Mouse (Mus musculus) liver, postnatal 0 days (tissue): ENCODE results near the gene Dab1. TPM values are rescaled to one million over a fixed set of nuclear protein-coding genes. Genes with fewer than 3 reads are reported as not detected.

ENCODE experiments used
- ATAC-seq: fragments of 200-750 bp; cut with Nextera tagmentation; 2 replicates; pipeline ENCODE4 v1.8.0; 2017; ENCODE audit warnings: mild to moderate bottlenecking, moderate library complexity
- DNase-seq: peaks from one replicate; pipeline ENCODE4 v3.0.0-alpha.2; 2016
- H3K27ac ChIP-seq: fragments of 300-500 bp; sonication (generic); 2 replicates; pipeline ENCODE4 v1.5.1; 2014; ENCODE audit warnings: antibody characterized with exemption, moderate library complexity, mild to moderate bottlenecking, low read depth
- H3K27me3 ChIP-seq: fragments of 300-500 bp; sonication (generic); 2 replicates; pipeline ENCODE4 v1.6.1; 2014; ENCODE audit warnings: low read length, control low read depth, mixed read lengths; ENCODE audit not compliant: insufficient read depth
- H3K36me3 ChIP-seq: fragments of 300-500 bp; sonication (generic); replicated peaks from 2 replicates; pipeline ENCODE4 v1.6.1; 2014; ENCODE audit warnings: mild to moderate bottlenecking, control low read depth, low read length, moderate library complexity, mixed read lengths; ENCODE audit not compliant: insufficient read depth
- H3K4me1 ChIP-seq: fragments of 300-500 bp; sonication (generic); 2 replicates; pipeline ENCODE4 v1.6.1; 2014; ENCODE audit warnings: antibody characterized with exemption, mild to moderate bottlenecking, control low read depth; ENCODE audit not compliant: insufficient read depth
- H3K4me2 ChIP-seq: fragments of 300-500 bp; sonication (generic); 2 replicates; pipeline ENCODE4 v1.6.1; 2014; ENCODE audit warnings: low read depth, mild to moderate bottlenecking, low read length, moderate library complexity, mixed read lengths
- H3K4me3 ChIP-seq: fragments of 300-500 bp; sonication (generic); 2 replicates; pipeline ENCODE4 v1.5.1; 2014; ENCODE audit warnings: low read depth, low read length
- H3K9ac ChIP-seq: fragments of 300-500 bp; sonication (generic); replicated peaks from 2 replicates; pipeline ENCODE4 v1.6.1; 2014; ENCODE audit warnings: mild to moderate bottlenecking, moderate library complexity
- H3K9me3 ChIP-seq: fragments of 300-500 bp; sonication (generic); 2 replicates; pipeline ENCODE4 v1.6.1; 2016; ENCODE audit warnings: mild to moderate bottlenecking, control low read depth, low read length, mixed read lengths
- CTCF ChIP-seq: sonication (generic); IDR thresholded peaks from 2 replicates; pipeline ENCODE4 v1.5.1; 2016; ENCODE audit warnings: antibody characterized with exemption, low read depth
- EP300 ChIP-seq: IDR thresholded peaks from 2 replicates; pipeline ENCODE4 v1.6.1; 2016; ENCODE audit warnings: antibody characterized with exemption, low read depth, mild to moderate bottlenecking
- WGBS: fragments of 180-500 bp; shearing (Covaris S2); extraction: QIAGEN DNeasy Blood & Tissue Kit; methylation state at CpG from one replicate; pipeline ENCODE4 v1.1.7; 2014; ENCODE audit not compliant: insufficient replicate concordance; 5-methylcytosine and 5-hydroxymethylcytosine counted together
- polyA plus RNA-seq: library from polyadenylated mRNA; unstranded; fragments of >200 nt; fragmentation: Nextera tagmentation; extraction: Ambion mirVana; gene quantifications from 2 replicates; pipeline ENCODE4 v1.2.1, GENCODE M21; 2015

Gene Dab1
- polyA plus RNA-seq, 1 experiment from 2014 or later = 1.1 TPM

DNA sequence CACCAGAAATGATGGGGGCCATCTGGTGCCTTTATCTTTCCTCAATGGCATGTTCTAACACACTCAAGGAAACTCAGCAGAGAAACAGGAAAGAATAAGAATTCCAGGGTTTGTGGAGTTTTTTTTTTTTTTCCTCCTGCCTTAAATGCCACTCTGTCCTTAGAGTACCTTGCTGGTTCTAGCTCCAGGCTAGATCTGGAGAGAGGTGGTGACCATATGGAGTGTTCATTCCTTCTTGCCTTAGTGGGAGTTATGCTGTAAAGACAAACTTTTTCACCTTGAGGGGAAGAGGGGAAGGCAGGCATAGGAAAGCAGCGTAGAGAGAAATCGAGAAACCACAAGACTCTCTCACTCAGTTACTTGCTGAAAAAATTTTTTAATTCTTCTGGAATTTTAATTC, 107.3 kb downstream of the Dab1 start:
- H3K9me3 ChIP-seq = no peaks in the 10 kb centered on the region
- WGBS = 76% methylated on average over 2 of the region's 2 CpGs
- H3K9ac ChIP-seq = no peak overlapping the region
- TF ChIP-seq CTCF (no peak), EP300 (no peak)
- H3K27ac ChIP-seq = no peak overlapping the region
- ATAC-seq (no peak), DNase-seq (no peak)
- no peaks in the 10 kb centered on the region for H3K4me1 ChIP-seq
- H3K4me2 ChIP-seq = no peak overlapping the region
- no peaks in the 10 kb centered on the region for H3K36me3 ChIP-seq
- H3K4me3 ChIP-seq = no peak overlapping the region
- H3K27me3 ChIP-seq = no peaks in the 10 kb centered on the region

DNA sequence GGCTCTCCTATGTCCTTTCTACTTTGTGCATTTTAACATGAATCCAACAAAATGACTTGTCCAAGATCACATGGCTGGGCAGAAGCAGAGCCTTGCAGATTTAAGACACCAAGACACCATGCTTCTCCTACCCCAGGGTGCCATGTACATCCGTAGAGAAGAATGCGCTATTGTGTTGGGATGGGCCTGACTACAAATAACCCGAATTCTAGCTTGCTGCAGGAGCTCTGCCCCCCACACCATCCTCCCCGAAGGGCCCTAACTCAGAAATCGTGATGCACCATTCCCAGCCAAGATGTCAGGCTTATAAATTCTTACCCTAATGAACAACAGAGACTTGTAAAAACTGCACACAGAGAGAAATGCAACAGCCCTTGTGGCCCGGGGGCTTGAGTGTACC, 118.0 kb downstream of the Dab1 start:
- no peak for TF ChIP-seq CTCF
- no peak for TF ChIP-seq EP300
- WGBS = 69% methylated on average over 6 of the region's 6 CpGs
- Histone ChIP-seq H3K36me3 (no peaks in the 10 kb centered on the region), H3K4me3 (no peak overlapping the region), H3K27ac (no peak overlapping the region), H3K4me1 (no peaks in the 10 kb centered on the region), H3K4me2 (no peak overlapping the region), H3K27me3 (no peaks in the 10 kb centered on the region), H3K9me3 (no peaks in the 10 kb centered on the region), H3K9ac (no peak overlapping the region)
- DNase-seq (no peak), ATAC-seq (no peak)

DNA sequence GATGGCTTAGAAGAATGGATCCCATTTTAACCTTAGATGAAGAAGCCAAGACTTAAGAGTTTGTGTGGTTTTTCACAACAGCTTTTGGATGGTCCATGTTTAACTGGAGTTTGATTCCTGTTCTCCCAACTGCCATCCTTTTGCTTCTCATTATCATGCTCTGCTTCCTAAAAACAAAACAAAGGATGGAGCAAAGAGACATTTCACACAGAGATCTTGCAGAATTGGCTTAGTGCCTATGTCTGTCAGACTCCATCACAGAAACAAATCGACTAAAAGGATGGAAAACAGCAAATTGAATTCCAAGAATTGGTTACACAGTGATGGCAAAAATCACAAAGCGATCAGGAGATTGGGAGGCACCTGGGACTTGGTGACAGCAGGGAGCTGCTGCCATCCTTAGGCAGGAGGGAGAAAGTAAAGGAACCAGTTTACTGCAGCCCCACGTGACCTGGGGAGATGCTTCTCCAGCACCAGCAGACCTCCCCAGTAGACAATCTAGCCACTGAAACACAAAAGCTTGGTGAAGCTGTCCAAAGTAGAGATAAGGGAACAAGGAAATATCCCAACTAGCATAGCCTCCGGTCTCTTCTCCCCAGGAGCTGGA, 132.2 kb downstream of the Dab1 start:
- no peak for DNase-seq
- Histone ChIP-seq H3K36me3 (no peaks in the 10 kb centered on the region), H3K9me3 (no peaks in the 10 kb centered on the region), H3K27ac (no peak overlapping the region), H3K27me3 (no peaks in the 10 kb centered on the region), H3K4me1 (no peaks in the 10 kb centered on the region), H3K4me3 (no peak overlapping the region), H3K9ac (no peak overlapping the region), H3K4me2 (no peak overlapping the region)
- no peak for TF ChIP-seq CTCF
- no peak for TF ChIP-seq EP300
- 56% methylated on average over 4 of the region's 4 CpGs for WGBS
- ATAC-seq = no peak

DNA sequence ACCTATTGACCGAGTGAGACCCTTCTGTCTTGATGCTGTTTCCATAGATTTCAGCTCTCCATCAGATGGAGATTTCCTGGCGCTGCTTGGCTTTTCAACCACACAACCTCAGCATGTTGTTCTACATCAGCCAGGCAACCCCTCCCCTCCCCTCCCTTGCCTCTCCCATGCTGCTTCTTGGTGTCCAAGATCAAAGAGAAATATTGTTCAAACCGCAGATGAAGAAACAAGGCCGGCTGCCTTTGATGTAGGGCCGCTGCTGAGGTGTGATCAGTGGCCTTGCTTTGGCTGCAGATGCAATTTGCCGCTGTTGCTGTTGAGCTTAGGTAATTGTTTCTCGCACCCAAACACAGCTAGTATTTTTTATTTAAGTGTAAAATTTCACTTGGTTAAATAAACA, 135.4 kb downstream of the Dab1 start:
- TF ChIP-seq EP300 (no peak), CTCF (no peak)
- no peaks in the 10 kb centered on the region for H3K9me3 ChIP-seq
- no peak overlapping the region for H3K4me3 ChIP-seq
- H3K36me3 ChIP-seq = no peaks in the 10 kb centered on the region
- DNase-seq (no peak), ATAC-seq (no peak)
- no peaks in the 10 kb centered on the region for H3K4me1 ChIP-seq
- no peak overlapping the region for H3K4me2 ChIP-seq
- H3K27ac ChIP-seq = no peak overlapping the region
- H3K9ac ChIP-seq = no peak overlapping the region
- no peaks in the 10 kb centered on the region for H3K27me3 ChIP-seq
- WGBS = 66% methylated on average over 7 of the region's 7 CpGs

DNA sequence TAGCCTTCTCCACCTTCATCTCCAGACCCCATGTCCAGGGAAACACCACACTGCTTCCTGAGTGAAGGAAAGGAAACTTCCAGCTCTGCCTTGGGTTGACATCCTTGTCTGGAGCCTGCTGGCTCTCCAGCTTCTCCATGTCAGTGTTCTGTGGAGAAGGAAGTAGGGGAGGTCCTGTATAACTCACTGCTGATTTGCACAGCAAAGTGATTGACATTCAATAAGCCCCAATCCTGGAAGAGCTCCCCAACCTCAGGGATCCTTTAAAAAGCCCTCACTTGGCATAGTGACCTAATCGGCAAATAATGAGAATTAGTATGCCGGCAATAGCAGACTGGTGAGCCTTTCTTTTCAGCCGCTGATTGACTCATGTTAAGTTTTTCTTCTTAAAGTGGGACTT, 138.1 kb downstream of the Dab1 start:
- no peak for TF ChIP-seq EP300
- no peak for TF ChIP-seq CTCF
- Histone ChIP-seq H3K9ac (no peak overlapping the region), H3K4me2 (no peak overlapping the region), H3K27me3 (no peaks in the 10 kb centered on the region), H3K9me3 (no peaks in the 10 kb centered on the region), H3K4me3 (no peak overlapping the region), H3K4me1 (no peaks in the 10 kb centered on the region), H3K27ac (no peak overlapping the region), H3K36me3 (no peaks in the 10 kb centered on the region)
- WGBS = 74% methylated on average over 3 of the region's 3 CpGs
- ATAC-seq = no peak
- DNase-seq = no peak

DNA sequence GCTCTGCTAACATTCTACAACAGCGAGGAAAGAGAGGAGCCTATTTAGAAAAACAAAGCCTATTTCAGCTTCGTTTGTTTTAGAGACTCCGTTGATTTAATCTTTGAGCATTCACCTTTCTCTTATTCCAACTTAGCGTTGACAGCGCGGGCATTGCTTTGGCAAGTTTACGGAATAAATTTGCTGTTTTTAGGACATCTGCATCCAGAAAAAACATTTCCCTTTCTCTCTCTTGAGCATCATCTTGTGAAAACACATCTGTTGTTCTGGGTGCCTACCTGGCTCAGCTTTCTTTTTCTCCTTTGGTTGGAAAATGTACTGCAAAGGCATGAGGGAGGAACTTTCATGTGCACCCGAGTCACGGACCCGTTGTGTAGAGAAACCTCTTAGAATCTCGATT, 143.3 kb downstream of the Dab1 start:
- H3K4me1 ChIP-seq = no peaks in the 10 kb centered on the region
- H3K4me3 ChIP-seq = no peak overlapping the region
- H3K36me3 ChIP-seq = no peaks in the 10 kb centered on the region
- no peak overlapping the region for H3K27ac ChIP-seq
- no peaks in the 10 kb centered on the region for H3K27me3 ChIP-seq
- H3K9me3 ChIP-seq = no peaks in the 10 kb centered on the region
- 76% methylated on average over 11 of the region's 11 CpGs for WGBS
- H3K4me2 ChIP-seq = no peak overlapping the region
- H3K9ac ChIP-seq = no peak overlapping the region
- ATAC-seq (no peak), DNase-seq (no peak)
- TF ChIP-seq CTCF (no peak), EP300 (no peak)

DNA sequence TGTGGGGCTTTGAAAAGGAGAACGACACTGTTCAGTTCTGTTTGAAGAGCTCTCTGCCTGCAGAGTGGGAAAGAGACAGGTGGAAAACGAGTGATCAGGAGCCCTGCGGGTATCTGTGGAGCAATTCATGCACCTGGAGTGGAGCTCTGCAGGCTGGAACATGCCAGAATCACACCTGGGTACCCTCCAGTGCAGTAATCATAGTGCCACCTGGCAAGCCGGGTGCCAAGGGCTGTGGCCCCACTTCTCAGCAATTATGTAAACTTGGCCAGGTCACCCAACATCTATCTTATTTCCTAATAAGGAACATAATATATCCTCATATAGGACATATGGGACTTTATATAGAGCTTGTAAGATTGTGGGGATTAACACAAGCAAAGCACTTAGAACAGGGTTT, 156.6 kb downstream of the Dab1 start:
- H3K9me3 ChIP-seq = no peaks in the 10 kb centered on the region
- no peak for TF ChIP-seq CTCF
- H3K4me3 ChIP-seq = no peak overlapping the region
- 43% methylated on average over 4 of the region's 4 CpGs for WGBS
- no peaks in the 10 kb centered on the region for H3K4me1 ChIP-seq
- H3K9ac ChIP-seq = no peak overlapping the region
- H3K27me3 ChIP-seq = no peaks in the 10 kb centered on the region
- H3K4me2 ChIP-seq = no peak overlapping the region
- ATAC-seq = no peak
- H3K36me3 ChIP-seq = no peaks in the 10 kb centered on the region
- no peak overlapping the region for H3K27ac ChIP-seq
- DNase-seq = no peak
